Mouse (Mus musculus) liver, embryonic 13.5 days (tissue): ENCODE measurements at regions not wholly inside any gene's neighbourhood (a gene's known extent, or its start where the extent isn't known, plus 50 kb on each side); places are given as distances from the start of the nearest gene placed in this dataset.

Source experiments
- ATAC-seq: fragments of 200-750 bp; cut with Nextera tagmentation; 2 replicates; pipeline ENCODE4 v1.8.0; 2017; ENCODE audit warnings: low read depth, mild to moderate bottlenecking, moderate number of reproducible peaks, moderate library complexity
- DNase-seq: peaks from one replicate; pipeline ENCODE4 v3.0.0; 2022
- H3K27ac ChIP-seq: fragments of 300-500 bp; sonication (generic); 2 replicates; pipeline ENCODE4 v1.5.1; 2015; ENCODE audit warnings: moderate library complexity, mild to moderate bottlenecking, inconsistent platforms
- H3K27me3 ChIP-seq: fragments of 300-500 bp; sonication (generic); 2 replicates; pipeline ENCODE4 v1.6.1; 2015; ENCODE audit warnings: mild to moderate bottlenecking, inconsistent platforms
- H3K36me3 ChIP-seq: fragments of 300-500 bp; sonication (generic); 2 replicates; pipeline ENCODE4 v1.6.1; 2015; ENCODE audit warnings: mild to moderate bottlenecking, inconsistent platforms
- H3K4me1 ChIP-seq: fragments of 300-500 bp; sonication (generic); replicated peaks from 2 replicates; pipeline ENCODE4 v1.6.1; 2015; ENCODE audit warnings: inconsistent platforms
- H3K4me2 ChIP-seq: fragments of 300-500 bp; sonication (generic); 2 replicates; pipeline ENCODE4 v1.6.1; 2015; ENCODE audit warnings: inconsistent platforms, mild to moderate bottlenecking, moderate library complexity
- H3K4me3 ChIP-seq: fragments of 300-500 bp; sonication (generic); replicated peaks from 2 replicates; pipeline ENCODE4 v1.5.1; 2015; ENCODE audit warnings: mild to moderate bottlenecking, inconsistent platforms
- H3K9ac ChIP-seq: fragments of 300-500 bp; sonication (generic); 2 replicates; pipeline ENCODE4 v1.6.1; 2015; ENCODE audit warnings: mild to moderate bottlenecking, inconsistent platforms
- H3K9me3 ChIP-seq: fragments of 300-500 bp; sonication (generic); replicated peaks from 2 replicates; pipeline ENCODE4 v1.6.1; 2016; ENCODE audit warnings: inconsistent platforms
- WGBS: fragments of 180-500 bp; shearing (Covaris S2); methylation state at CpG from one replicate; pipeline ENCODE4 v1.1.7; 2015; ENCODE audit not compliant: insufficient replicate concordance; 5-methylcytosine and 5-hydroxymethylcytosine counted together

DNA sequence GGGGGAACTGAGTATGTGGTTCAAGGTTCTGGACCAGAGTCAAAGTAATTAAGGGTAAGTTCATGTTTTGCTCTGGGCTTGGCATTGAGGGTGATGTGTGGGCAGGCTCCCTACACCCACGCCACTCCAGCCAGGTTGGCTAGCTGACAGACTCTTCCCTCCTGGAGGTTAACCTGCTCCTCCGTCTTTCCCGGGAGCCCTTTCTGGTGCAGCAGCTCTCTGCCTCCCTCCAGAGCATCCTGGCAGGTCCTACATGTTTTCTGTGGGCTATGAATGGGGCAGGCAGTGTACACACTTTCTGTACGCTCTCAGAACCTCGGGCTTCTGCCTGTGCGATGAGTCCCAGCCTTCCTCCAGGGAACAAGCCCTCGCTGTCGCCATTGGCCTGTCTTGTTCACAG lies 82.8 kb upstream of the Ttc34 start:
- 67% methylated on average over 8 of the region's 8 CpGs for WGBS
- DNase-seq (no peak), ATAC-seq (no peak)
- H3K4me1 ChIP-seq: no peaks in the 10 kb centered on the region
- no peak overlapping the region for H3K27ac ChIP-seq
- no peaks in the 10 kb centered on the region for H3K9me3 ChIP-seq
- H3K4me2 ChIP-seq: no peak overlapping the region
- H3K4me3 ChIP-seq: no peak overlapping the region
- no peaks in the 10 kb centered on the region for H3K27me3 ChIP-seq
- no peaks in the 10 kb centered on the region for H3K36me3 ChIP-seq
- no peak overlapping the region for H3K9ac ChIP-seq

GRCm38 (mm10) chr4:154756740-154757446 lies 80.4 kb upstream of the Ttc34 start:
- ATAC-seq: no peak
- Histone ChIP-seq H3K4me2 (no peak overlapping the region), H3K9ac (no peak overlapping the region), H3K27ac (no peak overlapping the region), H3K36me3 (no peaks in the 10 kb centered on the region), H3K27me3 (no peaks in the 10 kb centered on the region), H3K4me3 (no peak overlapping the region), H3K4me1 (no peaks in the 10 kb centered on the region), H3K9me3 (no peaks in the 10 kb centered on the region)
- 65% methylated on average over 10 of the region's 10 CpGs for WGBS
- DNase-seq: no peak

DNA sequence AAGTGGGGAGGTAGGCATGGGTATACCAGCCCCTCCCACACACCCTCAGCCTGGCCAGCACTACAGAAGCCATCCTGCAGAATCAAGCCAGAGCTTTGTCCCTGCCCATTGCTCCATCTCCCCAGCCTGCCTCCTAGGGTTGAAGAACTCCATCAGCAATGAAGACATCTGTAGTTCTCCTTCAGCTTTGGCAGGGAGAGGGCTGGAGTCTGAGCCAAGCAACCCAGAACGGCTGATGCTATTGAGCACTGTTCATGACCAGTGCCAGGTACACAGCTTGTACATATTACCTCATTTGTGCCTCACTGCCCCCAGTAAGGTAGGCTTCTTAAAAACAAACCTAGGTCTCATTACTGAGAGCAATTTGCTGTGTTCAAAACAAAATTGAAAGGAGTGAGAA lies 77.4 kb upstream of the Ttc34 start:
- Histone ChIP-seq H3K9me3 (no peaks in the 10 kb centered on the region), H3K9ac (no peak overlapping the region), H3K27me3 (no peaks in the 10 kb centered on the region), H3K4me1 (no peaks in the 10 kb centered on the region), H3K4me2 (no peak overlapping the region), H3K27ac (no peak overlapping the region), H3K36me3 (no peaks in the 10 kb centered on the region), H3K4me3 (no peak overlapping the region)
- DNase-seq (no peak), ATAC-seq (no peak)
- WGBS: 49% methylated on average over 1 of the region's 1 CpGs

DNA sequence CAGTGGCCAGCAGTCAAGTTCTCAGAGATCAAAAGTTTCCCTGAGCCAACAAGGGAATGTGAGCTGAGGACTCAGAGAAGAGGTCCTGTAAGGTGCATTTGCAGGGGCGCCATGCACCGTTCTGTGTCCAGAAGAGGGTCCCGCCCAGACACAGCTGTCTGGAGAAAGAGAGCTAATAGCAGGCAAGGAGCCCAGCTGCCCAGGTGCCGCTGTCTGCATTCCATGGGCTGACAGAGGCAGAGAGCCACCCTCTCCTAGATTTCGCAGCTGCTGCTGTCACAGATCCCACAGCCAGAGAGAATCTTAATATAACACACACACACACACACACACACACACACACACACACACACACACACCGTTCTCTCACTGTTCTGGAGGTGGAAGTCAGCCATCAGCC lies 73.0 kb upstream of the Ttc34 start:
- no peaks in the 10 kb centered on the region for H3K9me3 ChIP-seq
- H3K4me3 ChIP-seq: no peak overlapping the region
- H3K27ac ChIP-seq: no peak overlapping the region
- DNase-seq (no peak), ATAC-seq (no peak)
- WGBS: 61% methylated on average over 6 of the region's 6 CpGs
- no peak overlapping the region for H3K9ac ChIP-seq
- H3K4me2 ChIP-seq: no peak overlapping the region
- H3K4me1 ChIP-seq: no peaks in the 10 kb centered on the region
- 0 out of 2 replicates have a peak, but pooled peaks cover 2% of the 10 kb centered on the region for H3K27me3 ChIP-seq
- H3K36me3 ChIP-seq: no peaks in the 10 kb centered on the region

- Histone ChIP-seq H3K4me1 (no peaks in the 10 kb centered on the region), H3K9me3 (no peaks in the 10 kb centered on the region), H3K4me3 (no peak overlapping the region), H3K9ac (no peak overlapping the region), H3K36me3 (no peaks in the 10 kb centered on the region), H3K27me3 (0 out of 2 replicates have a peak, but pooled peaks cover 2% of the 10 kb centered on the region), H3K4me2 (no peak overlapping the region), H3K27ac (no peak overlapping the region)
- 35% methylated on average over 2 of the region's 2 CpGs for WGBS
- ATAC-seq: no peak
- DNase-seq: no peak
Observed at GRCm38 (mm10) chr4:154766158-154766557, 71.1 kb upstream of the Ttc34 start.

GRCm38 (mm10) chr4:154771330-154772076 lies 65.8 kb upstream of the Ttc34 start:
- DNase-seq (no peak), ATAC-seq (no peak)
- Histone ChIP-seq H3K4me2 (no peak overlapping the region), H3K27ac (no peak overlapping the region), H3K36me3 (no peaks in the 10 kb centered on the region), H3K4me1 (peaks cover 7% of the 10 kb centered on the region), H3K27me3 (no peaks in the 10 kb centered on the region), H3K9me3 (no peaks in the 10 kb centered on the region), H3K9ac (no peak overlapping the region), H3K4me3 (no peak overlapping the region)
- WGBS: 72% methylated on average over 25 of the region's 25 CpGs

- Histone ChIP-seq H3K27ac (no peak overlapping the region), H3K36me3 (no peaks in the 10 kb centered on the region), H3K27me3 (no peaks in the 10 kb centered on the region), H3K9ac (no peak overlapping the region), H3K4me3 (no peak overlapping the region), H3K9me3 (no peaks in the 10 kb centered on the region), H3K4me2 (no peak overlapping the region), H3K4me1 (peaks cover 7% of the 10 kb centered on the region)
- peak; percentile 76 for ATAC-seq
- 50% methylated on average over 4 of the region's 4 CpGs for WGBS
- no peak for DNase-seq
Observed at GRCm38 (mm10) chr4:154772077-154772462, 65.2 kb upstream of the Ttc34 start.

GRCm38 (mm10) chr4:154773830-154774229 lies 63.4 kb upstream of the Ttc34 start:
- H3K27me3 ChIP-seq: no peaks in the 10 kb centered on the region
- no peaks in the 10 kb centered on the region for H3K9me3 ChIP-seq
- DNase-seq (no peak), ATAC-seq (no peak)
- H3K4me1 ChIP-seq: peaks cover 7% of the 10 kb centered on the region
- no peak overlapping the region for H3K4me3 ChIP-seq
- no peak overlapping the region for H3K9ac ChIP-seq
- H3K4me2 ChIP-seq: no peak overlapping the region
- no peak overlapping the region for H3K27ac ChIP-seq
- 19% methylated on average over 3 of the region's 3 CpGs for WGBS
- H3K36me3 ChIP-seq: no peaks in the 10 kb centered on the region

GRCm38 (mm10) chr4:154774332-154774731 lies 62.9 kb upstream of the Ttc34 start:
- Histone ChIP-seq H3K4me3 (no peak overlapping the region), H3K36me3 (no peaks in the 10 kb centered on the region), H3K9me3 (no peaks in the 10 kb centered on the region), H3K4me2 (no peak overlapping the region), H3K27ac (no peak overlapping the region), H3K9ac (no peak overlapping the region), H3K4me1 (peaks cover 7% of the 10 kb centered on the region), H3K27me3 (no peaks in the 10 kb centered on the region)
- DNase-seq (no peak), ATAC-seq (no peak)
- WGBS: 47% methylated on average over 2 of the region's 2 CpGs

DNA sequence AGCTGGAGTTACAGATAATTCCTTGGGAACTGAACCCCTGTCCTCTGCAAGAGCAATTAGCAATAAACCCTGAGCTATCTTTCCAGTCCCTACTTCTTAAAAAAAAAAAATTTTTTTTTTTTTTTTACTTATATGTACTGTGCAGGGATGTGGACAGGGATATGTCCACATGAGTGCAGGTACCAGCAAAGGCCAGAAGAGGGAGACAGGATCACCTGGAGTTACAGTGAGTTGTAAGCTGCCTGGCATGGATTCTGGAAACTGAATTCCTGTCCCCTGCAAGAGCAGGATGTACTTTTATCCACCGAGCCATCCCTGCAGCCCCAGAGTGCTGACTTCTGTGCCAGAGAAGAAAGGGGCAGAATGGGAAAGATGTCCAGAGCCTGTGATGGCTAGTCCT lies 58.4 kb upstream of the Ttc34 start:
- H3K27ac ChIP-seq: no peak overlapping the region
- WGBS: 74% methylated on average over 1 of the region's 1 CpGs
- no peaks in the 10 kb centered on the region for H3K36me3 ChIP-seq
- H3K9ac ChIP-seq: no peak overlapping the region
- DNase-seq: no peak
- H3K9me3 ChIP-seq: no peaks in the 10 kb centered on the region
- H3K27me3 ChIP-seq: peaks cover 2% of the 10 kb centered on the region; the same call in 1 of the 2 replicates
- no peaks in the 10 kb centered on the region for H3K4me1 ChIP-seq
- no peak overlapping the region for H3K4me3 ChIP-seq
- no peak for ATAC-seq
- H3K4me2 ChIP-seq: no peak overlapping the region

GRCm38 (mm10) chr4:154781391-154781790 lies 55.9 kb upstream of the Ttc34 start:
- 30% methylated on average over 11 of the region's 11 CpGs for WGBS
- H3K27me3 ChIP-seq: peaks cover 4% of the 10 kb centered on the region; the same call in 1 of the 2 replicates
- no peak for ATAC-seq
- H3K4me1 ChIP-seq: no peaks in the 10 kb centered on the region
- DNase-seq: no peak
- H3K27ac ChIP-seq: no peak overlapping the region
- no peak overlapping the region for H3K4me2 ChIP-seq
- H3K4me3 ChIP-seq: no peak overlapping the region
- no peak overlapping the region for H3K9ac ChIP-seq
- H3K9me3 ChIP-seq: no peaks in the 10 kb centered on the region
- no peaks in the 10 kb centered on the region for H3K36me3 ChIP-seq

DNA sequence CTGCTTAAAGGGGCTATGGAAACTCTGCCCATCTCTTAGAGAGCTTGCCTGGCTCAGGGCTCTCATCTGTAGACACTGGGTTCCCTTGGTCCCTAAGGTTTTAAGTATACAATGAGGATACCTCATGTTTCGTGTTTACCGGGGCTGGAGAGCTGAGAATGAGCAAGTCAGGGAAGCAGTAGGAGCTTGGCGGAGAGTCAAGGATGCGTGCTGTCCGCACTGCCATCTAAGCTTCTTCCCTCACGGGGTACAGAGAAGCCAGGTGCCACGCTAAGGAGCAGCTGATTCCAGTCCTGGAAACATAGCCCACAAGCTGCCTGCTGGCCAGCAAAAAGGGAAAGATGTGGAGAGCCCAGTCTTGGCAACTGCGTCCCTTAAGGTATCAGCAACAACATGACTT lies 55.0 kb upstream of the Ttc34 start:
- ATAC-seq: no peak
- Histone ChIP-seq H3K4me3 (no peak overlapping the region), H3K36me3 (no peaks in the 10 kb centered on the region), H3K9me3 (no peaks in the 10 kb centered on the region), H3K4me2 (no peak overlapping the region), H3K27ac (no peak overlapping the region), H3K9ac (no peak overlapping the region), H3K27me3 (peaks cover 4% of the 10 kb centered on the region; the same call in 1 of the 2 replicates), H3K4me1 (no peaks in the 10 kb centered on the region)
- DNase-seq: no peak
- WGBS: 69% methylated on average over 8 of the region's 8 CpGs
